Mouse (Mus musculus) heart, embryonic 15.5 days (tissue): ENCODE measurements around the gene Abcc12. TPM values are rescaled to one million over a fixed set of nuclear protein-coding genes. Genes with fewer than 3 reads are reported as not detected.

ENCODE experiments used
- ATAC-seq: fragments of 200-750 bp; cut with Nextera tagmentation; replicated peaks from 2 replicates; pipeline ENCODE4 v1.8.0; 2017; ENCODE audit warnings: low read depth, moderate TSS enrichment; ENCODE audit not compliant: insufficient number of reproducible peaks, insufficient read depth, low FRiP score
- H3K27ac ChIP-seq: fragments of 300-500 bp; sonication (generic); 2 replicates; pipeline ENCODE4 v1.5.1; 2015; ENCODE audit warnings: mild to moderate bottlenecking, inconsistent platforms
- H3K27me3 ChIP-seq: fragments of 300-500 bp; sonication (generic); 2 replicates; pipeline ENCODE4 v1.6.1; 2015; ENCODE audit warnings: inconsistent platforms
- H3K36me3 ChIP-seq: fragments of 300-500 bp; sonication (generic); 2 replicates; pipeline ENCODE4 v1.6.1; 2015; ENCODE audit warnings: mild to moderate bottlenecking, inconsistent platforms
- H3K4me1 ChIP-seq: fragments of 300-500 bp; sonication (generic); replicated peaks from 2 replicates; pipeline ENCODE4 v1.6.1; 2015; ENCODE audit warnings: inconsistent platforms
- H3K4me2 ChIP-seq: fragments of 300-500 bp; sonication (generic); 2 replicates; pipeline ENCODE4 v1.6.1; 2015; ENCODE audit warnings: inconsistent platforms, mild to moderate bottlenecking, moderate library complexity
- H3K4me3 ChIP-seq: fragments of 300-500 bp; sonication (generic); 2 replicates; pipeline ENCODE4 v1.5.1; 2015; ENCODE audit warnings: mild to moderate bottlenecking, inconsistent platforms
- H3K9ac ChIP-seq: fragments of 300-500 bp; sonication (generic); 2 replicates; pipeline ENCODE4 v1.6.1; 2015; ENCODE audit warnings: mild to moderate bottlenecking, inconsistent platforms
- H3K9me3 ChIP-seq: fragments of 300-500 bp; sonication (generic); replicated peaks from 2 replicates; pipeline ENCODE4 v1.6.1; 2016; ENCODE audit warnings: inconsistent platforms
- WGBS: fragments of 180-500 bp; shearing (Covaris S2); methylation state at CpG from one replicate; pipeline ENCODE4 v1.1.7; 2015; ENCODE audit warnings: mixed read lengths; 5-methylcytosine and 5-hydroxymethylcytosine counted together
- microRNA-seq: library from miRNA; unstranded; fragments of <30 nt; microRNA quantifications from one replicate; pipeline ENCODE4, GENCODE M21; 2016
- polyA plus RNA-seq: library from polyadenylated mRNA; unstranded; fragments of >200 nt; fragmentation: Nextera tagmentation; extraction: Ambion mirVana; gene quantifications from 2 replicates; pipeline ENCODE4 v1.2.1, GENCODE M21; 2015

Abcc12 gene
- polyA plus RNA-seq, 1 experiment from 2014 or later = 0.04 TPM

DNA sequence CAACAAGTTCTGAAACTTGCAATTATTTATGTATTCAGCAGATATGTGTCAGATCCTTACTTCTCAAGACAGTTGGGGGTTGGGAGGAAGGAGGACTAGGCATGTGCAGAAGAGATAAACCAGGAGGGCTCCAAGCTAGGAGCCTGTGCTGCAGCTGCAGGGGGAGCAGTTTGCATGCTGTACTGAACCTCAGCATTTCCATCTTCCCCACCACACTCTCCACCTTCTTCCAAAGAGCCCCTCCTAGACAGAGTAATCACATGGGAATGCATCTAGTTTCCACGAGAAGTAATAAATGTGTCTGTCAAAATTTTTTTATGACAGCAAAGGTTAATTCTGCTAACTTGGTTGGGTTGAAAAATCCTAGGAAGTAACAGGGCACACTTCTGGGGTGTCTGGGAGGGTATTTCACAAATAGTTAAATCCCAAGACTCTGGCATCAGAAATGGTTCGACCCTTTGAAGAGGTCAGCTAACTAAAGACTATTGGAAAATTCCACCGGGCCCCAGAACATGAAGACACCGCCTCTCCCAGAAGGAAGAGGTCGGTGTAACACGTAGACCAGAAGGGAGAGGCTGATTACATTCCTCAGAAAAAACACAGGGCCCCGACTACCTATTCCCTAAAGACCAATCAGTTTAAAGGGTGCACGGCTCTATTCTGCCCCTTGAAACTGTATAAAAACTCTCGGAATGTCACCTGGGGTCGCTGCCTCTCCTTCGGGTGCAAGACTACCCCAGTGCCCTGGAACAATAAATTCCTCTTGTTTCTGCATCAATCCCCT lies 126.6 kb downstream of the Abcc12 start:
- Histone ChIP-seq H3K4me1 (no peaks in the 10 kb centered on the region), H3K9ac (no peak overlapping the region), H3K27me3 (no peaks in the 10 kb centered on the region), H3K4me3 (no peak overlapping the region), H3K4me2 (no peak overlapping the region), H3K36me3 (no peaks in the 10 kb centered on the region), H3K9me3 (no peaks in the 10 kb centered on the region), H3K27ac (no peak overlapping the region)
- WGBS = 62% methylated on average over 11 of the region's 11 CpGs
- no peak for ATAC-seq

DNA sequence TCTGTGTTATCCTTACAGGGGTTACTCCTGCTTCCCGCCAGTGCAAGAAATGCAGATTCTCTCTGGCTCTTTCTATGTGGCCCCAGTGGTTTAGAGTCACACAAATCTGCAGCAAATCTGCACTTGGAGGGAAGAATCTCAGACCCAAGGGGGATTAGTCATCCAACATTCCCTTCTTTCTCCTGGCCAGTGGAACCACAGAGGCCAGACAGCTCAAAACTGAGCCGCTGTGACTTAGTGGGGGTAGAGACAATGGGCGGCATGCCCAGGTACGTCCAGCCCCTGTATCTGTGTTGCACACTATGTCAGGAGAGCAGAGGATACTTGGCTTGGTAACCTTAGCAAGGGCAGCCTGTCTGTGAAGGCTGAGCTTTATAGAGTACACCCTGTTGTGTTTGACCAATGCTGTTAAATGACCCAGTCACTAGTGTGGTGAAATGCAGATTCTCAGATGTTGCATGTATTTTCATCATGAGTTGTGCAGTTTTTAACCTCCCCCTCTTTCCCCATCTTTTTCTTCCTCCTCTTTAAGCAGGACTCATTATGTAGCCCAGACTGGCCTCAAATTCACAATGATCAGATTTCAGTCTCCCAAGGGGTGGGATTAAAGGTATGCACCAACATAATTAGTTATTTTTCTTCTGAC lies 130.5 kb downstream of the Abcc12 start:
- Histone ChIP-seq H3K9ac (no peak overlapping the region), H3K4me3 (no peak overlapping the region), H3K27ac (no peak overlapping the region), H3K9me3 (no peaks in the 10 kb centered on the region), H3K36me3 (no peaks in the 10 kb centered on the region), H3K4me1 (no peaks in the 10 kb centered on the region), H3K4me2 (no peak overlapping the region), H3K27me3 (no peaks in the 10 kb centered on the region)
- no peak for ATAC-seq
- WGBS = 82% methylated on average over 4 of the region's 4 CpGs

DNA sequence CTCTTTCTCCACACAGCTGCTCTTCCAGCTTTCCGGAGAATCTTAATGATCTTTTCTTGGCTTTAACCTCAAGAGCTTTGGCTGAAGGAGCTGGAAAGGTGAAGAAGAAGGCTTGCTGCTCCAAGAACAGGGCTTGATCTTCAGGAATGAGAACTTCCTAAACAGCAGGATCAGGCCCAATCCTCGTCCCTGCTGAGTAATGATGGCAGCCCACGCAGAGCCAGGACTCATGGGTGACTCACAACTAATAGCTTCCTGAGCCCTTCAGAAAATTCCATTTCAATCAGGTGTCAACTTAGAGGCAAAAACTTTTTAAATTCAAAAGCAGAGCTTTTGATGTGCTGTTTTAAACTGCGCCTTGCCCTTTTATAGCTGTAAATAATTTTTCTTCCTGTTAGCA lies 135.0 kb downstream of the Abcc12 start:
- no peak overlapping the region for H3K9ac ChIP-seq
- no peak overlapping the region for H3K4me3 ChIP-seq
- no peaks in the 10 kb centered on the region for H3K27me3 ChIP-seq
- no peaks in the 10 kb centered on the region for H3K4me1 ChIP-seq
- no peaks in the 10 kb centered on the region for H3K36me3 ChIP-seq
- no peaks in the 10 kb centered on the region for H3K9me3 ChIP-seq
- WGBS = 77% methylated on average over 4 of the region's 4 CpGs
- H3K27ac ChIP-seq = no peak overlapping the region
- H3K4me2 ChIP-seq = no peak overlapping the region
- no peak for ATAC-seq

DNA sequence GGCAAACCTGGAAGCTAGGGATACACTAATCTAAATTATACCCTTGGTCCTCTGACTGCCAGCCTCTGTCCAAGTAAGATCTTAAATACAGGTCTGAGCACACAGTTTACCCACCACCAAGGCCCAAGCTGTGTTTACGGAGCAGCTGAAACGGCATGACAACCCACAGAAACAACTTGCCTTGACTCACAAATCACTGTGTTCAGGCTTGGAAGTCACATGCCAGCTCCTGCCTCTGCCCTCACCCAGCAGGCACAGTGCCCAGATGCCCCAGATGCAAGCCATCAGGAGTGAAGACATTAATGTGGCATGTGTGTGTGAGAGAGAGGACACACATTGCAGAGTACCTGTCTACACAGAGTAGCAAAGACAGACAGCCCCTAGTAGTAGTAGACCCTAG lies 136.7 kb downstream of the Abcc12 start:
- no peaks in the 10 kb centered on the region for H3K27me3 ChIP-seq
- no peaks in the 10 kb centered on the region for H3K4me1 ChIP-seq
- ATAC-seq = no peak
- H3K27ac ChIP-seq = no peak overlapping the region
- 81% methylated on average over 2 of the region's 2 CpGs for WGBS
- no peak overlapping the region for H3K4me2 ChIP-seq
- H3K9me3 ChIP-seq = no peaks in the 10 kb centered on the region
- no peaks in the 10 kb centered on the region for H3K36me3 ChIP-seq
- no peak overlapping the region for H3K4me3 ChIP-seq
- no peak overlapping the region for H3K9ac ChIP-seq

DNA sequence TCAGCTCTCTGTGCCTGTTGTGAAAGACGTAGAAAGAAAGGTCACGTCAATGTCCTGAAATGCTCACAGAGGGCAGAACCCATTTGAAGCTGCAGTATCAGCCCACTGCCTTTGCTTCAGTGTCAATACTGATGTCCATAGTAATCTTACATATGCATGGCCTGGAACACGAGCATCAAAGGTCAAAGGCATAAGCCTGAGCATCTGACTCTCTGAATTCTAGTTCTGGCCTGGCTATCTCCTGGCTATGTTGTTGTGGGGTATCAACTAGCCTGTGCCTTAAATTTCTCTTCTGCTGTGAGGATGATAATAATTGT lies 141.5 kb downstream of the Abcc12 start:
- no peak for ATAC-seq
- Histone ChIP-seq H3K27me3 (no peaks in the 10 kb centered on the region), H3K36me3 (no peaks in the 10 kb centered on the region), H3K9ac (no peak overlapping the region), H3K9me3 (no peaks in the 10 kb centered on the region), H3K4me1 (no peaks in the 10 kb centered on the region), H3K4me2 (no peak overlapping the region), H3K4me3 (no peak overlapping the region), H3K27ac (no peak overlapping the region)
- WGBS = 70% methylated on average over 3 of the region's 3 CpGs

DNA sequence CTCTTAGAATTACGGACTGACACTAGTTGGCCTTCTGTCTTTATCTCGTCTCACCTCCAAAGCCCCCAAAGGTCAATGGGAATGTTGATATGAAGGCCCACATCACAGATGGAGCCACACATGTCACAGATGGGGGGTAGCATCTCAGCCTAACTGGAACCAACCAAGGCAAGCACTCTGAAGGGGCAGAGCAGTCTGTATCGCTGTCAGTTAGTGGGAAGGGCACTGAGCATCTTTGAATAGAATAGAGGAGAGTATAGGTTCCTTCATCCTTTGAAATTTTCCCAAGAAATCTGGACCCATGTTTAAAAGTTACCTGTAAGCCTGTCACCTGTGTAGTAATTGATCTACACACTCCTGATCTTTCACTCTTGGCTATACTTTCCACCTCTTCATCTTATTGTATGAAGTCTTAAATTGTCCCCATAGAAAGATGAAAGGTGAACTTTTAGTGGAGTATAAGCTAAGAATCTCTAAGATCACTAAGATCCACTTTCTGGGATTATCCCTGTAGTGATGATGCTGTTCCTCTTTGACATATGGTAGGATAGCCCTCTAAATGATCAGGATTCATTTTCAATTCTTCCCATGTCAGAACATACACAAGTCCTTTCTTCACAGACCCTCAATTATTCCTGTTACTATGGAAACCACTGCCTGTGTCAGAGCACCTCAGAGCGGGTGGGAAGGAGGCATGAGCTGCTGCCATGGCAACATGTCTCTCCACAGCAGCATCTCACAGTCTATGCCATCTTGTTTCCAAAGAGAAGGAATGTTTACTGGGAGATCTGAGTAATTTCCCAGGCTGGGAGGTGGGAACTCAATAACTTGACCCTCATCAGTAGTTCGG lies 142.1 kb downstream of the Abcc12 start:
- Histone ChIP-seq H3K9me3 (no peaks in the 10 kb centered on the region), H3K27me3 (no peaks in the 10 kb centered on the region), H3K9ac (no peak overlapping the region), H3K4me2 (no peak overlapping the region), H3K4me3 (no peak overlapping the region), H3K27ac (no peak overlapping the region), H3K4me1 (no peaks in the 10 kb centered on the region), H3K36me3 (no peaks in the 10 kb centered on the region)
- no peak for ATAC-seq
- 67% methylated on average over 5 of the region's 5 CpGs for WGBS

DNA sequence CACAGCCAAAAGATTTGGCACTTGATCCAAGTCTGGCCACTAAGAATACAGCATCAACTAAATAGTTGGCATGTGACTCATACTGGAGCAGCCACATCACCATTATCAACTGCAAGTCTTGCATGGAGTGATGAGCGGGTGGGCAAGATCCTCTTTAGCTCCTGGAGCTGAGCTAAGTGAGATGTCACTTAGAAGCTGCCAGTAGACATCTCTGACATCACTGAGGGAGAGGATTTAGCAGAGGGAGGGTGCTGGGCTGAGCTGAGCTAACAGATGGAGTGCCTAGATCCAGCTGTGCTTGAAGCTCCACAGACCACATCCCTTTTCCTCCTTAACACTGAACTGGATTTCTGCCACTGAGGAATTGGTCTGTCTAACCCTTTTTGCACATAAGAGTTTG lies 143.1 kb downstream of the Abcc12 start:
- Histone ChIP-seq H3K36me3 (no peaks in the 10 kb centered on the region), H3K27me3 (no peaks in the 10 kb centered on the region), H3K4me3 (no peak overlapping the region), H3K9ac (no peak overlapping the region), H3K27ac (no peak overlapping the region), H3K9me3 (no peaks in the 10 kb centered on the region), H3K4me1 (no peaks in the 10 kb centered on the region), H3K4me2 (no peak overlapping the region)
- WGBS = 27% methylated on average over 1 of the region's 1 CpGs
- ATAC-seq = no peak

Small RNA genes within 50 kb of the gene (microRNA-seq; reads per million reads assigned to microRNA genes)
- gene Gm44348 = not detected

Other genes with a start within 250 kb of the Abcc12 start
- gene Lonp2, start 43.4 kb upstream of the Abcc12 start, polyA plus RNA-seq = 53.8 and 61.9 TPM in 2 replicates
- gene Gm10638, start 165.0 kb upstream of the Abcc12 start, polyA plus RNA-seq = 3.9 and 4.2 TPM in 2 replicates
- gene Siah1a, start 165.2 kb upstream of the Abcc12 start, polyA plus RNA-seq = 29.8 and 30.5 TPM in 2 replicates